Mouse (Mus musculus): ENCODE data around the gene Gm8246.
"Not testable (repeated sequence)": the region's sequence is repeated elsewhere in the genome, so short reads cannot be mapped to it uniquely, and the experiment has no call there.

GRCm38 (mm10) chr14:5483907-5484306, 6.3 kb upstream of the Gm8246 start, which contains the start of gene Gm3187:
- TF ChIP-seq CTCF, EP300 (IDR thresholded peaks at IDR 0.05): not testable (repeated sequence)

Data from lung, postnatal 0 days (tissue).